Mouse (Mus musculus) fibroblast of lung, adult 2 months (primary cell): ENCODE data around the gene Itga9.

Experiments
- DNase-seq: peaks from one replicate; pipeline ENCODE4 v3.0.0-alpha.2; 2011; ENCODE audit warnings: low read depth

Itga9 gene

DNA sequence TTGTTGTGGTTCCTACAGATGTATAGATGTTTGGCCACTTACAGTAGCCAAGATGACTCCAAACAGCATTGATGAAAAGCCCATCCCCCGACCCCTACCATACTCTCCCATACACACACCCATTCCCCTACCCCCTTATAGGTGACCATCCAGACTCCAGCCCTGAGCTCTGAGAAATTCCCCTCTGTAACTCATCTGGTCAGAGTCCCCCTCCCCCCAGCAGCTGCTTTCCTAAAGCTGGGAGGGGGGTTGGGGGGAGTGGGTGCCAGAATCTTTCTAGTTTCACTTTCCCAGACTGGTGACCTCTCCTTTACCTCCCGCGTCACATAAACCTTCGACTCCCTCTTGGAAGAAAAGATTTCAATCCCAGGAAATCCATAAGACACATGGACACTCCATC lies 269.2 kb downstream of the Itga9 start:
- DNase-seq: no peak

DNA sequence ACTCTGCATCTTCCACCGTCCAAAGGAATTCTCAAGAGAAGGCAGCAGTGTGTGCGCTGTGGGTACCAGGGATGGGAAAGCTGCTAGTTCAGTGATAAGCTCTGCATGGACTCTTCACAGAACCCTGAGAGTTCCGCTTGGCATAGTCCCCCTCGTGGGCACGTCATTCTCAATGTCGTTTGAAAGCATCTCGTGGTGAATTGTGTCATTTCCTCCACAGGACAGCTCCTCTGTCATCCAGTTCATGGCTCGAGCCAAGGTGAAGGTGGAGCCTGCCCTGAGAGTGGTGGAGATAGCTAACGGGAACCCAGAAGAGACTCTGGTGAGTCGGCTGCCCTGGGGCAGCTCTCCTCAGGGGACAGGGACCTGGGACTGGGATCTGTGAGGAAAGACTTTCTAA lies 270.4 kb downstream of the Itga9 start:
- no peak for DNase-seq

DNA sequence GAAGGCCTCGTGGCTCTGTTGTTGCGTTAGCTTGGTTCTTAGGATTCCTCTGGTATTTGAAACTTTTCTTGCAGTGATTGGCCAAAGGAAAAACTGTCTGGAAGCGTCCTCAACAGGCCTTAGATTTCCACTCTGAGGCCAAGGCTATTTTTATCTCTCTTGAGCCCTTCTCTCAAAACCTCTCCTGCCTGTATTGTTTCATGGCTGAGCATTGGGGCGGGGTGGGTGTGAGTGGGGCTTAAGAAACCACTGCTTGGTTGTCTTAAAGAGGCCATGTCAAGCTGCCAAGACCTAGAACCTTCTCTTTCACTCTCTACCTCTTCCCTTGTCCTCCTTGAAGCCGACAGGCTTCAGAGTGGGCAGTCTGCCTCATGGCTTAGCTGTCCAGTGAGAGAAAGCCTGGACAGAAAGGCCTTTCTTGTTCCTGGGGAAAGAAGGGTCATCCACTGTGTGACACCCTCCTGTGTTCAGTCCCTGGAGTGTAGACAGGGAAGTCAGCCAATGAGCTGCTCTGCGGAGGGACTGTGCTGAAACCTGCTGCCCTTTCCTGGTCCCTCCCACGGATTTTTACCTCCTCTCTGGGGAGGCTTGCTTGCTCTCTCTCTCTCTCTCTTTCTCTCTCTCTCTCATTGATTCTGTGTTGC lies 271.0 kb downstream of the Itga9 start:
- DNase-seq: no peak

DNA sequence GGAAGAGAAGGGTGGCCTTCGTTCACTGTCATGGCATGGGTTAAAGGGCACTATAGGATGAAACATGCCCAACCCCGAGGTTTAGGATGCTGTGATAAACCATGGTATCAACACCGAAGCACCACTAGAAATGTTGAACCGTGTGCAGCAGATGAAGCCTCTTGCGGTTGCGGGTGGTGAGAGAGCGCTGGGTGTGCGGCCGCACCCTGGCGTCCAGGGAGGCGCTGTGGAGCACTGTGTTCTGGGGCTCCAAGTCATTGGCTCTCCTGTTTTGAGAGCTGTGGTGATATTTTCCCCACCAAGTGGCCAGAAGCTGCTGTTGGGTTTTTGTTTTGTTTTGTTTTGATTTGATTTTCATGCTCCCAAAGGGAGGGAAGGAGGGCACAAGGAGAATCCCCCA lies 272.1 kb downstream of the Itga9 start:
- no peak for DNase-seq

DNA sequence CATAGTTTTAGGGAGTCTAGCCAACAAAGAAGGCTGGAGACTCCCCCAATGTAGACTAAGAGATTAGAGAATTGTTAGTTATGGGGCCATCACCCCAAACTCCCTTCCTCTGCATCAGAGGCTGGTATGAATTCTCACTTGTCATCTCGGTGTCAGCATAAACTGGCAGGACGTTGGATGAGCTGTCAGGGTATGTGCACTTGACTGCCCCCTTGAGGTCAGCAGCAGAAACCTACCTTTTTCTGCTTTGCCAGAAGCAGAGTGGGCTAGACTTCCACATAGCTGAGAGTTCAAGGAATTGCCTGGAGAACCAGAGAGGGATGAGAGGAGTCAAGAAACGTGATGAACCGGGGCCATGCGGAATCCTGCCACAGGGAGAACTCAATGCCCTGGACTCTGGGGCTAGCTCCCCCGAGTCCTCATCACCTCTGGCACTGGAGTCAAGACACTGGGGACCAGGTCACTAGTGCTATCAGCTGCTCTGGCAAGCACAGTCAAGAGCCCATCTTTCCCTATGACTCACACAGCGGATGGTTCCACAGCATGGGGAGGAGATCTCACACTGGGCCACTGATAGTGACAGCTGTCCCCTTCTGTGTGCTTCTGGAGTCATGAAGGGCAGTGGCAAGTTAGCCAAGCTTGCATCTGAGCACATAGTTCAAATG lies 274.9 kb downstream of the Itga9 start:
- DNase-seq: no peak

DNA sequence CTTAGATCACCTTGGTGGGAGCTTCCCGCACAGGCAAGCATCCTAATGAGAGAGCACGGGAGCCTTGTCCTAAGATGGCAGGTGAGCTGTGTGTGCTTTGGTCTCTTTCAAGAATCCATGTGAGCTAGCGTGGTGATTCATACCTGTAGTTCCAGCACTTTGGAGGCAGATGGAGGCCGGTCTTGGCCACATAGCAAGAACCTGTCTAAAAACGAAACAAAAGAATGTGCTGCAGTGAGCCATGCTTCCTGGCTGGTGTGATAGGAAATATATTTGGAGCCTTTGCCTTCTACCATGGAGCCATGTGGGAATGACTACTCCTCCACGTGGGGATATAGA lies 275.4 kb downstream of the Itga9 start:
- DNase-seq: no peak

DNA sequence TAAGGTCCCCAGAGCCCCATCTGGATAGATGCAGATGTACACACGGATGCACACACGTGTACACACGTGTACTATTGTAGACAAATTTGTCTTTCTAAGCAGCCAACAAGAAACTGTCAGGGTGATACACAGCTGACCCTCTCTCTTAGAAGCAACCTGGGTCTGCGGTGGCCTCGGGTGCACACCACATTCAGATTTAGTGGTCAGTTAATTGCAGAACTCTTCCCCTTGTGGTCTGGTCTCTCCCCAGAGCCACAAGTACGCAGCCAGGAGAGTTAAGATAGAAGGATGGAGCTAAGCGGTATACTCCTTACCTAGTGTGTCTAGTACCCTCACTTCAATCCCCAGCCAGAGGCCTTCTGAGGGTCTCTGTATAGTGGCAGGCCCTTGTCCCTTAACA lies 276.7 kb downstream of the Itga9 start:
- DNase-seq: no peak

DNA sequence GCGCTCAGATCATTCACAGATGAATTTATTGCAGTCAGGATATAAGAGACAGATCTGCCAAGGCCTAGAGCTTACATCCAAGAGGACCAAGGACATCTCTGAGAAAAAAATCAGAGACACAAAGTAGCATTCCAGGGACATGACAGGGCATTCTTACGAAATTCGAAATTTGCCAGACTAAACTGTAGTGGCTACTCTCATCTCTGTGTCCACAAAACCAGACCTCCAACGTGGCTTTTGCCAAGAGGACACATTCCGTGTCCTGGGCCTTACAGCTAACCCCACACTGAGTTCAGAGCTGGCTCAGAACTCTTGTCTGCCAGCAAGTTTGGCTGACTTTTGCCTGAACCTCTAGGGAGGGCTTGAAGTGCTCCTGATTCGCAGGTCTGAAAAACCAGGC lies 279.3 kb downstream of the Itga9 start:
- DNase-seq: peak; percentile 61

DNA sequence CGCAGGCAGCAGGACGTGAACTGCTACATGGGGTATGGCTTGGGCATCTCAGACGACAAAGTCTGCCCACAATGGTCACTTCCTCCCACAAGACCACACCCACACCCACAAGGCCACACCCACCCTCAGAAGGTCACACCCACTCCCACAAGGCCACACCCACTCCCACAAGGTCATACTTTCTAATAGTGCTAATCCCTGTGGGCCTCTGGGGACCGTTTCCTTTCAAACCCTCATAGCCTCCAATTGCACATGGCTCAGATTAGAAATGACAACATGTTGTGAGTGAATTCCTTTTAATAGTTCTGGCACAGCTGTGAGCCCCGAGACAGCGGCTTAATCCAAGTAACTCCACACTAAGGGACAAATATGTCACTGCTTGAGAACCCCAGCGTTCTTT lies 280.7 kb downstream of the Itga9 start:
- DNase-seq: no peak

DNA sequence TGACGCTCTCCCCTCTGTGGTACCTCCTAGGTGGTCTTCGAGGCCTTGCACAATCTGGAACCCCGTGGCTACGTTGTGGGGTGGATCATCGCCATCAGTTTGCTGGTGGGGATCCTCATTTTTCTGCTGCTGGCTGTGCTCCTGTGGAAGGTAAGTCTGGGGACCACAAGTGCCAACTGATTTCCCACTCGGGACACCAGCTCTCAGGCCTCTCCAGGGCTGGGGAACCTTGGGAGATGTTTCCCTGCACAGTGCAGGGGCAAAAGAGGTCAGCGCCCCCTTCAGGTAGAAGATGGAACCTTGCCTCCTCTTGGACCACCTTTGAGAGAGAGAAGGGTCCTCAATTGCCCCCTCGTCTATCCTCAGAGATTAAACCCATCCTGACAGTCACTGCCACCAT lies 281.2 kb downstream of the Itga9 start:
- DNase-seq: no peak

DNA sequence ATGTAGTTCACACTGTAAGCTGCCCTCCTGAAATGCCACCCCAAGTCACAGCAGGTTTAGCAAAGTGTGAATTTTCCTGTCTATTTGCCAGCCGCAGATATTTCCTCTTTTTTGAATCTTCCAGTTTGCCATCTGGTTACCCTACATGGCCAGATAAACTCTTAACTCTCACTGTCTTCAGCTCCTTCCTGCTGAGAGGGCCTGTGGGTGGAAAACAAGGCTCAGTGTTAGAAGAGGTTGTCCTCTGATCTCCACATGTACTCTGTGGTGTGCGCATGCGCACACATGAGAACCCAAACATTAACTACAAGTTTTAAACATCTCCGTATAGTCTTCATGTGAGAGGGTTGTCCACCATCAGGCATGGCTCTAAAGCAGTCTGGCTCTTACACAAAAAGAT lies 283.7 kb downstream of the Itga9 start:
- DNase-seq: no peak

DNA sequence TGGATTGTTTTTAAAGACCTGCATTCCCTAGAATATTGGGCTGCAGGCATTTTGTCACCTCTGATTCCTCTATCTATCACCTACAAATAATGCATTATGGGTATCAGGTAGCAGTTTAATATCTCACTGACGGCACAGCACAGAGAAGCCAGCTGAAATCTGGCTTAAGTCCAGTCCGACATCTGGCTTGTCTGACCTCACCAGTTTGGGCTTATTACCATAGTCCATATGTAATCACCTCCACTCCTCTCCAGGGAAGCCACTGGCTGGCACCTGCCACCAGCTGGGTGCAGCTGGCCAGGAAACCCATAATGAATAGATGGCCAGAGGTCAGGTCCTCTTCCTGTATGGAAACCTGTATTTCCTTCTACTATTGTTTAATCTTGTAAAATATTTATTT lies 284.2 kb downstream of the Itga9 start:
- no peak for DNase-seq

DNA sequence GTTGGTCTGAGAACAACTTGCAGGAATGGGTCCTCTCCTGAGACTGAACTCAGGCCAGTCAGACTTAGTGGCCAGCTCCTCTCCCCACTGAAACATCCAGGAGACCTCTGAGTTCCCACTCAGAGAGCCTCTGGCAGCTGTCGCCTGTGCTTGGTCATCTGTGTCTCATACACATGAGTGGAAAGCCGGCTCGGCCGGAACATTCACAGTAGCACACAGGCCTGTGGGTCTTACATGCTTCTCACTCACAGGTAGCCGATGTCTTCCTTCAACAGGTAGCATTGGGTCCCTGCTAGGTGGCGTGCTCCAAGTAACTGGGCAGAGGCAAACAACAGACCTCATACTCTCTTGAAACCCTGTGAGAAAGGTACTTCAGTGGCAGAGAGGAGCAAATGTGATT lies 284.6 kb downstream of the Itga9 start:
- no peak for DNase-seq

DNA sequence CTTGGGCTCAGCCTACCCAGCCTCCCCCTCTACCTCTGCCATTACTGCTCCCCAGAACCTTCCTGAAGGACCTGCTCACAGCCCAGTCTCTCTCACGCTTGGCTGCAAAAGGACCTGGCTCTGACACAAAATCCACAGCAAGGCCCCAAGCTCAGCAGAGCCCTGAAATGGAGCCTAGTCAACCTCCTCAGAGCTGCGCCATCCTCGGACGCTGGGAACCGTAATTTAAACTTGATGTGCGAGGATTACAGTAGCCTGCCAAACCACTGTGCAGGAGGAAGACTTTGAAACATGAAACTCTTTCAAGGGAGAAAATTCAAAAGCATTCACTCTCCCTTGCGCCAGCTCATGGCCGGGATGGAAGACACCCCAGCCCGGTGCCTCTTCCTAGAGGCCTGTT lies 285.1 kb downstream of the Itga9 start:
- DNase-seq: peak; percentile 65

DNA sequence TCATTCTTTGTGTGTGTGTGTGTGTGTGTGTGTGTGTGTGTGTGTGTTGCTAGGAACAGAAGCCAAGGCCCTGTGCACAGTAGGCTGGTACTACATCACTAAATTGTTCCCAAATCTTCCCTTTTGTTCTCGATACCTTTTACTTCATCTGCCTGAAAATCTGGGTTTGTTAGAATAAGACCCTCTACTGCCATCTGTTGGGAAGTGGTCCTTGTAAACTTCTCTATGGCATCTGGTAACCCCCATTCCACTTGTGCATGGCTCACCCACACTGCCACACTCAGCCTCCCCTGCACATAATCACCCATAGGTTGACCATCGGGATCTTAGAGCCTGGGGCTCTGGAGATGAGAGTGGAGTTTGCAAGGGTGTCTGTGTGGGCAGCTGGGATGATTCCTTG lies 288.6 kb downstream of the Itga9 start:
- DNase-seq: no peak

DNA sequence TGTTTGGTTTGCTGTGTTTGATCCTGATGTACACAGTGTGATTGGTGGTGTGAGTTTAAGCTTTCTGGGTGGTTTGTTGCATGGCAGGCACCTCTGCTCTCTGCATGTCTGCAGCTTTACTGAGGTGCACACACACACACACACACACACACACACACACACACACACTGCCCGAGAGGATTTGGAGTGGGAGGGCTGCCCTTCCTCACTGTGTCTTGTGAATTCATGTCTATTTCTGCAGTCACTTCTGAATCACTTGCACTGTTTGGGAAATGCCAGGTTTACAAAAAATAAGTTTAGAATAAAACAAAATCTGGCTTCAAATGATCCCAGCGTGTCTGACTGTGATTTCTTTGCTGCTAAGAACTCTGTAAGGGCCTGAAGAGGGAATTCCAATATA lies 294.2 kb downstream of the Itga9 start:
- no peak for DNase-seq

DNA sequence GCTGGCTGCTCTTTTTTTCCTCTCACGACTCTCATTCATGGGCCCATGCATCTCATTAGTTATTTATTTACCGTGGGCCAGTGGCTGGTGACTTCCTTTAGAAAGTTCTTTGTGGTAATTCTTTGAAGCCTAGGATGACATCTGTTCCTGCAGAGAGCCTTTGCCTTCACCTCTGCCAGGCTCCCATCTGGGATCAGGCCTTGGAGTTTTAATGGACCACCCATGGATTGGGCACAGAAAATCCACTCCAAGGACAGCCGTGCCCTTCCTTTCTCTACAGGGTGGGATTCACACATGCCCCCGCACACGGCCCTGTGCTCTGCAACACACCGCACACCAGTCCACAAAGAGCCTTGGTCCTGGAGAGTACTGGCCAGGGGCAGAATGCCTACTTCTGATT lies 295.4 kb downstream of the Itga9 start:
- DNase-seq: no peak

DNA sequence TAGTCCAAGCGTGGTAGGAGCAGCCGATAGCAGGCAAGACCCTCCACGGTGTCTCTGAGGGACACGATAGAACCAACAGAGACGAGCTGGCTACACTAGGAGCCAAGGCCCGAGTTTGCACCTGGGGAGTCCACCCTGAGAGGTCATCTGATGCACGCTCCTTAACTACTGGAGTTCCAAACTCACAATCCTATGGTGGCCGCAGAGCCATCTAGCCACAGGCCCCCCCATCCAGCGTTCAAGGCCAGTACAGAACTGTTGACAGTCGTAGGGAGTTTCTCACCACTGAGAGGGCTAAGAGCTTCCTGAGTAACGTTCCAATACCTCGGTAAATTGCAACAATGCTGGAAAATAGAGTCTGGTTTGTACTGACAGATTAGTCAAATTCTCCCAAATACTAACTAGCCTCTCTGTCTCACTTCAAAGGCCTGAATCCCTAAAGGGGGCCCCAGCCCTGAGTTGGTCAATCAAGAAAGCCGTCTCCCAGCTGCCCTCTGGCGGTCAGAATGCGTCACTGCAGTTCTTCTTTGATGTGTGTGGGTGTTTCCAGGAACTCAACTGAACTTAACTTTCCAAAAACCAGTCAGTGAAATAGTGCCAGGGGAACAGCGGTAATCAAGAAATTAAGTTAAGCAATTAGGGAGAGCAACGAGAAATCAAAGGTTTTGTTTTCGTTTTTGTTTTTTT lies 301.6 kb downstream of the Itga9 start:
- DNase-seq: no peak

DNA sequence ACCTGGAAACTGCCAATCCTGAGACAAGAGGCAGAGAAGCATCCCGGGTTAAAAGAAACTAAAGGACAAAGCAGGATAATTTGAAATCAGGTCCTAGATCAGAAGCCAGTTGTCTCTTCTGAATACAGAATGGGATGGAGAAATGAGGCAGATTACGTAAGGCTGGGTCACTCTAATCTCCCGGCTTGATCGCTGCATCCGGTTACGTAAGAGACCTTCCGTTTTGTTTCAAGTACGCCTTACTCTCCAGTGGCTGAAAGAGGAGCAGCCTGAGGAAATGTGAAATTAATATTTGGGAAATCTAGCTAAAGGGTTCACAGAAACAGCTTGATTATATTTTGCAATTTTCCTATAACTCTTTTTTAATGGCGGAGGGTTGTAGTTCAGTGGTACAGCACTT lies 306.6 kb downstream of the Itga9 start:
- DNase-seq: no peak

DNA sequence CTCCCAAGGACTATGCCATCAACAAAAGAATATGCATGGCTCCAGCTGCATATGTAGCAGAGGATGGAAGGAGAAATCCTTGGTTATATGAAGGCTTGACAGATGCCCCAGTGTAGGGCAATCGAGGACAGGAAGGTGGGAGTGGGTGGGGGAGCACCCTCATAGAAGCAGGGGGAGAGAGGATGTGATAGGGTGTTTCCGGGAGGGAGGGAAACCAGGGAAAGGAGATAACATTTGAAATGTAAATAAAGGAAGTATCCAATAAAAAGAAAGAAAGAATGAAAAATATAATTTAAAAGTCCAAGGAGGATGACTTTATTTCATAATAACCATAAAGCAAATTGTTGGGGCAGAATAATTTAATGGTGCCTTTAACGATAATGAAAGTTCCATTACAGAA lies 307.1 kb downstream of the Itga9 start:
- DNase-seq: no peak

DNA sequence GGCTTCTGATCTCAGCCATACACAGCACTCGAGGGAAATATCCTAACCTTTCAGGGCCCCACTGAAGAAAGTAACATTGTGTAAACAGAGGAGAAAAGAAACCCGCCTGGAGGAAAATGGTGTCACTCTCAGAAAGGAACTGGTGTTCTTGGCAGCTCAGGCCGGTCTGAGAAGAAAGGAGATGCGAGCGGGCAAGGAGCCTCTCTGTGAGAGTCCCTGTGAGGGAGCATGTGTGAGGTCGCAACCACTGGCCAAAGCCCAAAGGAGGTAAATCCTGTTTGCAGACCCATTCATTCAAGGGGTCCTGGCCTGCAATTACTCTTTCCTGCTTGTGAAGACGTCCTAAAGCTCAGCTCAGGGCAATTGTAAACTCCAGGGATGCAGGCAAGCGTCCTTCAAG lies 308.1 kb downstream of the Itga9 start:
- no peak for DNase-seq

DNA sequence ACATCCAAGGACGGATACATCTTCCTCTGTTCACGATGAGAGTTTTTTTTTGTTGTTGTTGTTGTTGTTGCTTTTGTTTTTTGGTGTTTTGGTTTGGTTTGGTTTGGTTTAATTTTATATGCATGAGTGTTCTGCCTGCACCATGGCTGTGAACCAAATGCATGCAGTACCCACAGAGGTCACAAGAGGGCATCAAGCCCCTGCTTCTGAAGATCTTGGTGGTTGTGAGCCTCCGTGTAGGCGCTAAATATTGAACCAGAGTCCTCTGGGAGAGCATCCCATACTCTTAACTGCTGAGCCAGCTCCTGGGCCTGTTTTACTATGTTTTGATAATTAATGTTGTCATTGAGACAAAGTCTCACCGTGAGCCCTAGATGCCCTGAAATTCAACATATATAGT lies 308.8 kb downstream of the Itga9 start:
- no peak for DNase-seq

DNA sequence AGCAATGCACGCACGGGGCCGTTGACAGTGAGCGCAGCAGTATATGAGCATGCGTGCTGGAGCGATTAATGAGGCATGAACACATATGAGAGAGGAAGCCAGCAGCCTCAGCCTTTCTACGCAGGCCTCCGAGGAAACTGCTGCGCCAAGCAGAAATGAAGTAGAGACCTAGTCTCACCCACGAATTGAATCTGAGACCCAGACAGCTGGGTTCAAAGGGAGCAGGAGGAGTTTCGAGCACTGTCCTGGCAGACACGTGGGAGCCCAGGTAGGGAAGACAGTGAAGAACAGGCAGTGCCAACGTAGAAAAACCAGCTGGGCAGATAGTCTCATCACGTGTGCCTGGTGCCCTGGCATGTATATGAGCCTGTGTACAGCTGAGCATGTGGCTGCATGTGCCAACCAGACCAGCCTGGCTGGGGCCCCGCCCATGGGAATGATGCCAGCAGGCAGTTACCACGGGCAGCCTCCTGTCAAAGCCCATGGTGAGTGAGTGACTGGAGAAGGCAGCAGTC lies 313.2 kb downstream of the Itga9 start:
- DNase-seq: no peak
